Mouse (Mus musculus): ENCODE measurements around the gene 4933427I04Rik. TPM values are rescaled to one million over a fixed set of nuclear protein-coding genes. Genes with fewer than 3 reads are reported as not detected.

Gene 4933427I04Rik
- polyA plus RNA-seq (2015; fragmentation: Nextera tagmentation; extraction: Ambion mirVana), result not detected in 2 replicates

- Histone ChIP-seq H3K9me3 (ENCODE audit: control insufficient read depth, low read length) (no peaks in the 10 kb centered on the region), H3K27ac (ENCODE audit: low read length) (no peak within 1 kb of the TSS), H3K4me2 (ENCODE audit: low read depth, low read length) (no peak within 1 kb of the TSS), H3K9ac (ENCODE audit: low read length) (no peak within 1 kb of the TSS), H3K36me3 (ENCODE audit: control insufficient read depth, insufficient read depth, low read length) (no peaks in the 10 kb centered on the region), H3K27me3 (ENCODE audit: control insufficient read depth, insufficient read depth, low read depth, low read length) (no peaks in the 10 kb centered on the region), H3K4me1 (replicated peaks; ENCODE audit: control insufficient read depth, insufficient read depth, low read length) (no peaks in the 10 kb centered on the region), H3K4me3 (ENCODE audit: low read length) (no peak within 1 kb of the TSS)
- 74% methylated on average over 3 of the region's 3 CpGs for WGBS
- no peak for ATAC-seq (ENCODE audit: low read depth)
Measured at GRCm38 (mm10) chr4:123859379-123859778, at the start of gene 4933427I04Rik. 4933427I04Rik (plus strand) TSS chr4:123859679.

GRCm38 (mm10) chr4:123810475-123811295 lies 48.8 kb upstream of the 4933427I04Rik start:
- 79% methylated on average over 12 of the region's 12 CpGs for WGBS
- Histone ChIP-seq H3K36me3 (ENCODE audit: control insufficient read depth, insufficient read depth, low read length) (no peaks in the 10 kb centered on the region), H3K27ac (ENCODE audit: low read length) (no peak overlapping the region), H3K9ac (ENCODE audit: low read length) (no peak overlapping the region), H3K4me2 (ENCODE audit: low read depth, low read length) (no peak overlapping the region), H3K9me3 (ENCODE audit: control insufficient read depth, low read length) (no peaks in the 10 kb centered on the region; the same call in 1 of the 2 replicates), H3K27me3 (ENCODE audit: control insufficient read depth, insufficient read depth, low read depth, low read length) (no peaks in the 10 kb centered on the region), H3K4me1 (replicated peaks; ENCODE audit: control insufficient read depth, insufficient read depth, low read length) (no peaks in the 10 kb centered on the region), H3K4me3 (ENCODE audit: low read length) (no peak overlapping the region)
- no peak for ATAC-seq (ENCODE audit: low read depth)

GRCm38 (mm10) chr4:123812525-123812924 lies 47.0 kb upstream of the 4933427I04Rik start:
- Histone ChIP-seq H3K27me3 (ENCODE audit: control insufficient read depth, insufficient read depth, low read depth, low read length) (no peaks in the 10 kb centered on the region), H3K9ac (ENCODE audit: low read length) (no peak overlapping the region), H3K4me2 (ENCODE audit: low read depth, low read length) (no peak overlapping the region), H3K4me1 (replicated peaks; ENCODE audit: control insufficient read depth, insufficient read depth, low read length) (no peaks in the 10 kb centered on the region), H3K27ac (ENCODE audit: low read length) (no peak overlapping the region), H3K36me3 (ENCODE audit: control insufficient read depth, insufficient read depth, low read length) (no peaks in the 10 kb centered on the region), H3K4me3 (ENCODE audit: low read length) (no peak overlapping the region), H3K9me3 (ENCODE audit: control insufficient read depth, low read length) (no peaks in the 10 kb centered on the region; the same call in 1 of the 2 replicates)
- no peak for ATAC-seq (ENCODE audit: low read depth)
- 64% methylated on average over 3 of the region's 3 CpGs for WGBS

- no peaks in the 10 kb centered on the region; the same call in 1 of the 2 replicates for H3K9me3 ChIP-seq (ENCODE audit: control insufficient read depth, low read length)
- H3K27me3 ChIP-seq (ENCODE audit: control insufficient read depth, insufficient read depth, low read depth, low read length), result no peaks in the 10 kb centered on the region
- no peak overlapping the region for H3K4me2 ChIP-seq (ENCODE audit: low read depth, low read length)
- ATAC-seq (ENCODE audit: low read depth), result no peak
- H3K4me1 ChIP-seq (replicated peaks; ENCODE audit: control insufficient read depth, insufficient read depth, low read length), result no peaks in the 10 kb centered on the region
- no peaks in the 10 kb centered on the region for H3K36me3 ChIP-seq (ENCODE audit: control insufficient read depth, insufficient read depth, low read length)
- WGBS, result 51% methylated on average over 7 of the region's 7 CpGs
- no peak overlapping the region for H3K9ac ChIP-seq (ENCODE audit: low read length)
- no peak overlapping the region for H3K27ac ChIP-seq (ENCODE audit: low read length)
- H3K4me3 ChIP-seq (ENCODE audit: low read length), result no peak overlapping the region
Measured at GRCm38 (mm10) chr4:123814030-123814501, 45.4 kb upstream of the 4933427I04Rik start.

- no peaks in the 10 kb centered on the region for H3K27me3 ChIP-seq (ENCODE audit: control insufficient read depth, insufficient read depth, low read depth, low read length)
- 45% methylated on average over 4 of the region's 4 CpGs for WGBS
- no peak overlapping the region for H3K27ac ChIP-seq (ENCODE audit: low read length)
- H3K9ac ChIP-seq (ENCODE audit: low read length), result no peak overlapping the region
- H3K4me2 ChIP-seq (ENCODE audit: low read depth, low read length), result no peak overlapping the region
- H3K4me1 ChIP-seq (replicated peaks; ENCODE audit: control insufficient read depth, insufficient read depth, low read length), result no peaks in the 10 kb centered on the region
- H3K4me3 ChIP-seq (ENCODE audit: low read length), result no peak overlapping the region
- no peak for ATAC-seq (ENCODE audit: low read depth)
- no peaks in the 10 kb centered on the region for H3K9me3 ChIP-seq (ENCODE audit: control insufficient read depth, low read length)
- no peaks in the 10 kb centered on the region for H3K36me3 ChIP-seq (ENCODE audit: control insufficient read depth, insufficient read depth, low read length)
Measured at GRCm38 (mm10) chr4:123819093-123819610, 40.3 kb upstream of the 4933427I04Rik start.

GRCm38 (mm10) chr4:123842126-123842525 lies 17.4 kb upstream of the 4933427I04Rik start:
- H3K27ac ChIP-seq (ENCODE audit: low read length), result no peak overlapping the region
- H3K27me3 ChIP-seq (ENCODE audit: control insufficient read depth, insufficient read depth, low read depth, low read length), result no peaks in the 10 kb centered on the region
- WGBS, result 88% methylated on average over 8 of the region's 8 CpGs
- no peaks in the 10 kb centered on the region for H3K36me3 ChIP-seq (ENCODE audit: control insufficient read depth, insufficient read depth, low read length)
- H3K4me3 ChIP-seq (ENCODE audit: low read length), result no peak overlapping the region
- no peak overlapping the region for H3K9ac ChIP-seq (ENCODE audit: low read length)
- H3K4me1 ChIP-seq (replicated peaks; ENCODE audit: control insufficient read depth, insufficient read depth, low read length), result no peaks in the 10 kb centered on the region
- no peak overlapping the region for H3K4me2 ChIP-seq (ENCODE audit: low read depth, low read length)
- no peak for ATAC-seq (ENCODE audit: low read depth)
- peaks cover 2% of the 10 kb centered on the region; the same call in 1 of the 2 replicates for H3K9me3 ChIP-seq (ENCODE audit: control insufficient read depth, low read length)

GRCm38 (mm10) chr4:123856888-123857287 lies 2.6 kb upstream of the 4933427I04Rik start:
- no peak overlapping the region for H3K4me2 ChIP-seq (ENCODE audit: low read depth, low read length)
- WGBS, result 64% methylated on average over 4 of the region's 4 CpGs
- H3K9ac ChIP-seq (ENCODE audit: low read length), result no peak overlapping the region
- H3K36me3 ChIP-seq (ENCODE audit: control insufficient read depth, insufficient read depth, low read length), result no peaks in the 10 kb centered on the region
- no peaks in the 10 kb centered on the region for H3K27me3 ChIP-seq (ENCODE audit: control insufficient read depth, insufficient read depth, low read depth, low read length)
- no peaks in the 10 kb centered on the region for H3K4me1 ChIP-seq (replicated peaks; ENCODE audit: control insufficient read depth, insufficient read depth, low read length)
- H3K4me3 ChIP-seq (ENCODE audit: low read length), result no peak overlapping the region
- peaks cover 3% of the 10 kb centered on the region; the same call in 1 of the 2 replicates for H3K9me3 ChIP-seq (ENCODE audit: control insufficient read depth, low read length)
- ATAC-seq (ENCODE audit: low read depth), result no peak
- H3K27ac ChIP-seq (ENCODE audit: low read length), result no peak overlapping the region

GRCm38 (mm10) chr4:123858090-123858489 lies 1.4 kb upstream of the 4933427I04Rik start:
- Histone ChIP-seq H3K4me2 (ENCODE audit: low read depth, low read length) (no peak overlapping the region), H3K4me1 (replicated peaks; ENCODE audit: control insufficient read depth, insufficient read depth, low read length) (no peaks in the 10 kb centered on the region), H3K27ac (ENCODE audit: low read length) (no peak overlapping the region), H3K36me3 (ENCODE audit: control insufficient read depth, insufficient read depth, low read length) (no peaks in the 10 kb centered on the region), H3K4me3 (ENCODE audit: low read length) (no peak overlapping the region), H3K27me3 (ENCODE audit: control insufficient read depth, insufficient read depth, low read depth, low read length) (no peaks in the 10 kb centered on the region), H3K9me3 (ENCODE audit: control insufficient read depth, low read length) (no peaks in the 10 kb centered on the region), H3K9ac (ENCODE audit: low read length) (no peak overlapping the region)
- WGBS, result 80% methylated on average over 7 of the region's 7 CpGs
- ATAC-seq (ENCODE audit: low read depth), result no peak

GRCm38 (mm10) chr4:123859803-123860202 lies 324 bp downstream of the 4933427I04Rik start:
- Histone ChIP-seq H3K4me3 (ENCODE audit: low read length) (no peak overlapping the region), H3K9me3 (ENCODE audit: control insufficient read depth, low read length) (no peaks in the 10 kb centered on the region), H3K36me3 (ENCODE audit: control insufficient read depth, insufficient read depth, low read length) (no peaks in the 10 kb centered on the region), H3K27ac (ENCODE audit: low read length) (no peak overlapping the region), H3K27me3 (ENCODE audit: control insufficient read depth, insufficient read depth, low read depth, low read length) (no peaks in the 10 kb centered on the region), H3K9ac (ENCODE audit: low read length) (no peak overlapping the region), H3K4me1 (replicated peaks; ENCODE audit: control insufficient read depth, insufficient read depth, low read length) (no peaks in the 10 kb centered on the region), H3K4me2 (ENCODE audit: low read depth, low read length) (no peak overlapping the region)
- WGBS, result 43% methylated on average over 2 of the region's 2 CpGs
- ATAC-seq (ENCODE audit: low read depth), result no peak
